Mouse (Mus musculus): Measurements from ENCODE around the gene Fam43b.

Gene Fam43b

GRCm38 (mm10) chr4:138395087-138395970 lies 999 bp downstream of the Fam43b start:
- DNase-seq (ENCODE audit: extremely low read depth, low read depth, low spot score): no peak

DNA sequence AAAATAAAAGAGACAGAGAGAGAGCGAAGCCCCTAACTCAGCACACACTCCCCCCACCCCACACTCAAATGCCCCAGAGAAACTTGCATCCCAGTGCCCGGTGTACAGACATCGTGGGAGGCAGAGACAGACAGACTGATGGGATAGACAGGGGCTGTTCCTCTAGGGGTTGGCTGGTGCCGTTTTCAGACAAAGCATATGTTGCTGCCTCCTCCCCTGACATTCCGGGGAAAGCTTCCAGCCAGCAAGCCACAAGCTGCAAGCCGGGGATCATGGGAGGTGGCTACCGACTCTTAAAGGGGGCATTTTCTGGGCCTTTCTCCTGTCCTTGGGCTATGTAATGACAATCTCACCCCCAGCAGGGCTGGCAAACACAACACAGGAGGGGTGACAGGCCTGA lies 2.6 kb downstream of the Fam43b start:
- DNase-seq (ENCODE audit: extremely low read depth, low read depth, low spot score): no peak

DNA sequence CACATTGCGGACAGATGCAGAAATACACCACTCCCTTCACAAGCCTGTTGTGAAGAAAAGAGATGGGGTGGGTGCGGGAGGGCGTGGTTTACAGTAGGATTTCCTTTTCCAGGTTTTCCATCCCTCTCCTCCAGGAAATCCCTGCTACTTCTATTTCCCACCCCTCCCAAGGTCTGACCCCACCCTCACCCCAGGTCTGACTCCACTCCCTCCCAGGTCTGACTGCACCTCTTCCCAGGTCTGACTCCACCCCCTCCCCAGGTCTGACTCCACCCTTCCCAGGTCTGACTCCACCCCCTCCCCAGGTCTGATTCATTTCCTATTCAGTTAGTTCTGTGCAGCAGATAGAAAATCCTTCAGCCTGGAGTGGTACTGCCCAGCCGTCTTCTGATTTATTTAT lies 12.5 kb downstream of the Fam43b start:
- DNase-seq (ENCODE audit: extremely low read depth, low read depth, low spot score): no peak

GRCm38 (mm10) chr4:138382462-138382861 lies 13.9 kb downstream of the Fam43b start:
- DNase-seq (ENCODE audit: extremely low read depth, low read depth, low spot score): no peak

GRCm38 (mm10) chr4:138380132-138380689 lies 16.1 kb downstream of the Fam43b start:
- no peak for DNase-seq (ENCODE audit: extremely low read depth, low read depth, low spot score)

GRCm38 (mm10) chr4:138379091-138379840 lies 17.1 kb downstream of the Fam43b start:
- DNase-seq (ENCODE audit: extremely low read depth, low read depth, low spot score): no peak

DNA sequence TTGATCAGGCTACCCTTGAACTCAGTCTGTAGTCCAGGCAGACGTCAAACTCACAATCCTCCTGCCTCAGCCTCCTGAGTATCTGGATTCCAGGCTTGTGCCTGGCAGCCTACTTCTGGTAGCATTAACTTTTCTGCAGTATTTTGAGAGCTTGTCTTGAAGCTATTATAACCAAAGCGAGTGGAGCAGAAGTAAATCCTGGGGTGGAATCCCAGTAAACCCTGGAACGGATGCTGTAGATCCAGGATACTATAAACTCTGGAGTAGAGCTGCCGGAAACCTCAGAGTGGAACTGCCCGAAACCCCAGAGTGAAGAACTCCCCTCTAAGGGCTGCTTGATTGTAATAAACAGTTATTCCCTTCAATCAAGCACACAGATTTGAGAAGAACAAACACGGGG lies 18.8 kb downstream of the Fam43b start:
- DNase-seq (ENCODE audit: extremely low read depth, low read depth, low spot score): no peak

- no peak for DNase-seq (ENCODE audit: extremely low read depth, low read depth, low spot score)
Measured at GRCm38 (mm10) chr4:138375117-138375516, 21.2 kb downstream of the Fam43b start.

- no peak for DNase-seq (ENCODE audit: extremely low read depth, low read depth, low spot score)
Measured at GRCm38 (mm10) chr4:138370996-138371516, 25.3 kb downstream of the Fam43b start.

- DNase-seq (ENCODE audit: extremely low read depth, low read depth, low spot score): no peak
Measured at GRCm38 (mm10) chr4:138368498-138369260, 27.6 kb downstream of the Fam43b start.

DNA sequence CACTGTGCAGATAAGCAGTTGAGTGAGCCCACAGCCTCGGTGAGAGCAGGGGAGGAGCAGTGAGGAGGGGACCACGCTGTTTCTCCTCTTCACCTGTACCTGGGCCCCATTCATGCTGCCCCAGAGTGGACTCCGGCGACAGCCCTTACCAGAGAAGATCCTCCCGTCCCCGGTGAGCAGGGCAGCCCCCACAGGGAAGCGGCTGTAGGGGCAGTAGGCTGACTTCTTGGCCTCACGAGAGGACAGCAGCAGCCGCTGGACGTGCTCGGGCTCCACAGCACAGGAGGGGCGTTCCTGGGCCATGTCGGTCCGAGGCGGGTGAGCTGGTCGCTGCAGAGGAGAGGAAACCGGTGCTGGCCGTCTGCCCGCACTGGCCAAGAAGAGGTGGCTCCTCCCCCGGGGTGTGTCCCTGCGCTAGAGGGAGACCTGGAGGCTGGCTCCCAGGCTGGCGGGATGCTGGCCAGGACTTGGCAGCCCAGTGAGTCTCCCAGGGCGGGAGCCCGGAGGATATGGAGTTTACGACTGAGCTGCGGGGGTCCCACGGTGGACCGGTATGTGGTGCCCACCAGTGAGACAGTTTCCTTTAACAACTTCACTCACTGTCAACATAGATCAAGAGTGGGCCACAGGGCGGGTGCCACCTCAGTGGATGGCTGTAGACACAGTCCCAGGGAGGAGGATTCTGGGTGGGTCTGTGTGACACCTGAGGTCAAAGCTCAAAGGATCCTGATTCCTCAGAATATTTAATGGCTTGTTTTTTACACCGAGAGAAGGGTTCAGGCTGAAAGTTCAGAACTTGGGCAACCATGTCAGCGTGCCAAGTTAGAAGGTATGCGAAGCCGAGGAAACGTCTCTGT lies 28.5 kb downstream of the Fam43b start, which contains the start of gene Cda:
Gene Cda (minus strand): TSS at position 352 of the 857 bp plus-strand sequence.
- DNase-seq (ENCODE audit: extremely low read depth, low read depth, low spot score): no peak

DNA sequence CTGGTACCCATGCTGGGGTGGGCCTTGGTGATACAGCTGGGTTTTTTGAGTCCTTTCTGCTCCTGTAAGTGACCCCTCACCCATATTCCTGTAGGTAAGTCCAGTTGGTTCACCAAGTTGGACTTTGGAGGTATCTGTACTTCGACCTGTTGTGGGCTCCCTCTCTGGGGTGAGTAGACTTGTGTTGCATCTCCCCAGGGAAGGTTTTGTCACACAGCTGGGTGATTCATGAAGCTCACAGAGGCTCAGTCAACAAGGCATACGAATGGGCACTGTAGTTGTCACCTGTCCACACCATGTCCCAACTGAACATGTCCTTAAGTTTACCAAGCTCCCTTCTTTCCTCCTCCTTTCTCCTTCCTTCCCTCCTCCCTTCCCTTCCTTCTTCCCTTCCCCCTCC lies 29.8 kb downstream of the Fam43b start:
- DNase-seq (ENCODE audit: extremely low read depth, low read depth, low spot score): no peak

DNA sequence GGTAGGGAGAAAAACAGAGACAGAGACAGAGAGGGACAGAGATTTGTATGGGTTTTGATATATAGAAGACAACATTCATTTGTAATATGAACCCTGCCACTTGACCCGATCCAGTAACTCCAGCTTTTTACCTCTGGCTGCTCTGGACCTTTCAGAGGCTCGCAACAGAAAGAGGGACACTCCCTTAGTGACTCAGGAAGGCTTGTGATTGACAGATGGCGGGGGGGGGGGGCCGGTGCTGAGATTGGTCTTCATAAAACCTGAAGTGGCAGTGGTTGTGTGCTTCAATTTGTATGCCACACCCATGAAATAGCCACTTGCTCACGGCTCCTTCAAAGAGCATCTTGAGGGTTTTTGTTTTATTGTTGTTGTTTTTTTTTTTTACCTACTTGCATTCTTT lies 32.8 kb downstream of the Fam43b start:
- DNase-seq (ENCODE audit: extremely low read depth, low read depth, low spot score): no peak

DNA sequence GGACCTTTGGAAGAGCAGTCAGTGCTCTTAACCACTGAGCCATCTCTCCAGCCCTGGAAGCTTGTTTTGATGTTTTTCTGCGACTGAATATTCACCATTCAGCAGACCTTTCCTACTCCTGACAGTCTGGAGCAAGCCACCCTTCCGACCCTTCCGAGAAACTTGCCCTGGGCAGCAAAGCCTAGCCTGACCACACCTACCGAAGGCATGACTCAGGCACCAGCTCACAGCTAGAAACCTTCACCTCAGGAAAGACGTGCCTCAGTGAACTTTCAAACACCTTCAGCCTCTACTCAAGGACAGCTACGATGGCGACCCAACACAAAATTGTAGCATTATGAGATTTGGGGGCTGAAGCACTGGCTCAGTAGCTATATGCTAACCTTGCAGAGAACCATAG lies 33.4 kb downstream of the Fam43b start:
- no peak for DNase-seq (ENCODE audit: extremely low read depth, low read depth, low spot score)

DNA sequence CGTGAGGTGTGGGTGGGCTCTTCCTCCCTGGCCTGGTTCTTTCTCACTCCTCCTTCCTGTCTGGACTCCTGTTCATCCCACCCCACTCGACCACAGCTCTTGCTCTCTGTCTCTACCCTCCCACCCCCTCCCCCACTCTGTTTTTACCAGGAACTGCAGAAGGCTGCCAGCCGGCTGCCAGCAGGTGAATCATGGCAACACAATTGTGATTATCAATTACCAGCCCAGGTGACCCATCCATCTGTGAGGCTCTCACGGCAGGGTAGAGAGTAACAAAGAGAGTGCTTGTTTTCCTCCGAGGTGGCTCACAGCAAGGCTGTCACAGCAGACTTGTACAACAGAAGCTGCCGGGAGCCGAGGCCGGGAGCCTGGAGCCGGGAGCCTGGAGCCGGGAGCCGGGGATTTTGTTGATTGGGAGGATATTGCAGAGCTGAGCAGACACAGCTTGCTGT lies 34.9 kb downstream of the Fam43b start:
- DNase-seq (ENCODE audit: extremely low read depth, low read depth, low spot score): no peak

DNA sequence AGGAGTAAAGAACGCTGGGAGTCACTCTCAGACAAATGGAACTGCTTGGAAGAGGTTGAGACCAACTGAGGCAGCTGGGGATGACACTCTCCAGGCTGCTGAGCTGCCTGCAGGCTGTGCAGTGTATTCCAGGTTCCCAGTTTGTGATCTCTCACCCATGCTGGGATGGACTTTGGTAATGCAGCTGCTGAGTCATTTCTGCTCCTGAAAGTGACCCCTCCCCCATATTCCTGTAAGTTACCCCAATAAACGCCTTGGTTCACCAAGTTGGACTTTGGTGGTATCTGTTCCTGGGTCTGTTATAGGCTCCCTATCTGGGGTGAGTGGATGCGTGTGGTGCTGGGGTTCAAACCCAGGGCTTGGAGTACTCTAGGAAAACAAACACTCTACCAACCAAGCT lies 38.2 kb downstream of the Fam43b start:
- DNase-seq (ENCODE audit: extremely low read depth, low read depth, low spot score): no peak

DNA sequence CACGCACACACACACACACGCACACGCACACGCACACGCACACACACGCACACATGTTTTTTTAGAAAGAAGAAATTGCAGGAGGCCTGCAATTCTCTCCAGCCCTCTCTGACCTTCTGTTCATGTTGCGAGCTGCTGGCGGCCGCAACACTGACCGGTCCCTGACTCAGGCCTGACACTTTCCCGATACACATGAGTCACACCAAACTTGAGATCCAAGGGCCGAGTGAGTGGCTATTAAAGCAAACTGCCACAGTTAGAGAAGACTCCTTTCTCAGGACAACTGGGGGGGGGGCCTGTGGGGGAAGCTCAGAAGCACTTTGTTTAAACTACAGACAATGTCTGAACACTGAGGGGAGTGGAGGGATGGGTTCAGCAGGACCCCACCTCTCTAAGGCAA lies 39.8 kb downstream of the Fam43b start:
- no peak for DNase-seq (ENCODE audit: extremely low read depth, low read depth, low spot score)

DNA sequence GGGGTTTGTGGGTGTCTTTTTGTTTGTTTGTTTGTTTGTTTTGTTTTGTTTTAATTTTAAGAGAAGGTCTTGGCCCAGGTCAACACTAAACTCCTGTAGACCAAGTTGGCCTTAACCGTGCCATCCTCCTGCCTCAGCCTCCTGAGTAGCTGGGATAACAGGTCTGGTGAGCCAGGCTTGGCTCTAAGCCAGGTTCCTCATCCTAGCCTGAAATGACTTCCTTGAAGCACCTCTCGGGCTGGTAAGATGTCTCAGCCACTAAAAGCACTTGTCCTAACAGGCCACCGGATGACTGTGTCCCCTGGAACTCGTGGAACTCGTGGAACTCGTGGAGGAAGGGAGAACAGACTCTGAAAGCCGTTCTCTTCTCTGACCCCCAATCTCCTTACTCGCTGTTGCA lies 40.2 kb downstream of the Fam43b start:
- DNase-seq (ENCODE audit: extremely low read depth, low read depth, low spot score): no peak

DNA sequence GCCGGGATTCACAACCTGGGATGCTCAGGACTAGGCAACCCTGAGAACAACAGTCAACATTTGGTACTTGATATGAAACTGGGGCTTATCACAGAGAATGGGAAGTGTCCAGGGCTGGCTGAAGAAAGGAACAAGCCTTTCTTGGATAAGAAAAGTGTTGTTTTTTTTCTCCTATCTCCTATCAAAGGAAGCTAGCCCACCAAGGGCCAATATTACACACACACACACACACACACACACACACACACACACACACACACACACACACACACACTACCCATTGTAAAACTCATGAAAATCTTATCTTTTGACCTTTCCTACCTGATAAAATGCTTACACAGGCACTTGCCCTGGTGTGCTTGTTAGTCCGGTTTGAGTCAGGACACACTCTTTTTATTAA lies 40.8 kb downstream of the Fam43b start:
- no peak for DNase-seq (ENCODE audit: extremely low read depth, low read depth, low spot score)

Data from fat pad, adult 2 months (tissue).